Mouse (Mus musculus) brown adipose tissue, adult 24 weeks (tissue): Measurements from ENCODE around the gene Fzd9. TPM values are rescaled to one million over a fixed set of nuclear protein-coding genes. Genes with fewer than 3 reads are reported as not detected.
A peak's percentile ranks its signal among the peaks of the same experiment; 100 is the strongest.

ENCODE experiments used
- H3K27ac ChIP-seq: fragments of 200-500 bp; replicated peaks from 2 replicates; pipeline ENCODE4 v1.5.1; 2012; ENCODE audit warnings: low read depth, mild to moderate bottlenecking, low read length
- H3K4me1 ChIP-seq: fragments of 200-500 bp; 2 replicates; pipeline ENCODE4 v1.6.1; 2012; ENCODE audit warnings: low read length, mixed read lengths; ENCODE audit not compliant: control insufficient read depth, insufficient read depth, insufficient read length
- H3K4me3 ChIP-seq: fragments of 200-500 bp; 2 replicates; pipeline ENCODE4 v1.5.1; 2012; ENCODE audit warnings: low read depth, mild to moderate bottlenecking, low read length, moderate library complexity; ENCODE audit not compliant: insufficient read depth
- polyA plus RNA-seq: library from polyadenylated mRNA; stranded (reverse); fragments of >200 nt; gene quantifications from 2 replicates; pipeline ENCODE4 v1.2.4, GENCODE M21; 2012; ENCODE audit not compliant: missing spikeins, insufficient read depth, insufficient read length

Gene Fzd9
- polyA plus RNA-seq, 1 experiment = not detected

DNA sequence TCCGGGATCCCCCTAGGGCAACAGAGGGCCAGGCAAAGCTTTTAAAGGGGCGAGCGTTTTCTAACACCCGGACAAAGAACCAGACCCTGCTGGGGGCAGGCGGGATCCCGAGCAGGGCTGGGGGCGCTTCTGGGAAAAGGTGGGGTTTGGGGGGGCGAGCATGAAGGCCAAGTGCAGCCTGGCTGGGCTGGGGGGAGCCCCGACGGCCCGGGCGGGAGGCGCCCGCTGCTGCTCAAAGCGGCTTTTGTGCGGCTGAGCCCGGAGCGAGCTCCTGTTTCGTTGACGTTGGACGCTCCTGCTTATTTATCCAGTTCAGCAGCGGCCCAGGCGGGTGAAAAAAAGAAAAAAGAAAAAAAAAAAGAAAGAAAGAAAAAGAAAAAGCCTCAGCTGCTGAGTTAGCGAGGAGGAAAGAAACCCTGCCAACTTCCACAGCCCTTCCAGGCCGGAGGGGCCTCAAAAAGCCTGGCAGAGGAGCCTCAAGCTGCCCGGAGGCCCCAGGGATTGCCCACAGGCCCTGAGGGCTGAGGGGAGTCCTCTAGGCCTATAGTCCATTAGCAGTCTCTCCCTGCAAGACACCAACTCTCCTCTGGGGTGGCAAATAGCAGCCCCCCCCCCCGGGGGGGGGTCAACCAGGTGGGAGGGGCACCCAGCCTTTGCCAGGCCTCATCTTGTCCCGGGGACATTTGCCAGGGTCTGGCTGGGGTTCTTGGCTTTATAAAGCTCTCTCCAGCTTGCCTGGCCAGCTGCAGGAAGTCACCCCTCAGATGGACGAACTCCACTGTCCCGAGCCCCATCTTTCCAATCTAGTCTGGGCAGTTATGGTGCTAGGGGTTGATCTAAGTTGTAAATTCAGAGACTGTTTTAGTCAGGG lies 7.5 kb upstream of the Fzd9 start:
- H3K27ac ChIP-seq = no peak overlapping the region
- no peak overlapping the region for H3K4me3 ChIP-seq
- no peaks in the 10 kb centered on the region for H3K4me1 ChIP-seq

DNA sequence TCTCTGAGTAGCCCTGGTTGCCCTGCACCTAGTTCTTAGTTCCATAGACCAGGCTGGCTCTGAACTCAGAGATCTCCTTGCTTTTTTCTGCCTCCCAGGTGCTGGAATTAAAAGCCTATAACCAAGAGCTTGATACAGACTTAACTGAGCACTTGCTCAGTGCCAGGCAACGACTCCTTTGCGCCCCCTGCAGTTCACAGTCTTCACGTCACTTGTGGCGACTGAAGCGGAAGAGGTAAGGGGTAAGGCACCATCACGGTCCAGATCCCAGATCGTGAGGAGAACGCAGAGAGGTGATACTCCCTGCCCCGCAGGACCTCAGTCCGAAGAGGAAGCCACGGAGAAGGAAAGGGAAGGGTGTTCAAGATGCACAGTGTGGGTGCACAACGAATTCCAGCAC lies 6.5 kb upstream of the Fzd9 start:
- no peaks in the 10 kb centered on the region for H3K4me1 ChIP-seq
- no peak overlapping the region for H3K27ac ChIP-seq
- no peak overlapping the region for H3K4me3 ChIP-seq

- H3K27ac ChIP-seq = no peak overlapping the region
- no peaks in the 10 kb centered on the region for H3K4me1 ChIP-seq
- H3K4me3 ChIP-seq = no peak overlapping the region
These were observed 5.1 kb upstream of the Fzd9 start for GRCm38 (mm10) chr5:135256166-135256565.

- no peak overlapping the region for H3K4me3 ChIP-seq
- peaks cover 3% of the 10 kb centered on the region for H3K4me1 ChIP-seq
- H3K27ac ChIP-seq = no peak overlapping the region
These were observed 2.8 kb upstream of the Fzd9 start for GRCm38 (mm10) chr5:135253741-135254401.

DNA sequence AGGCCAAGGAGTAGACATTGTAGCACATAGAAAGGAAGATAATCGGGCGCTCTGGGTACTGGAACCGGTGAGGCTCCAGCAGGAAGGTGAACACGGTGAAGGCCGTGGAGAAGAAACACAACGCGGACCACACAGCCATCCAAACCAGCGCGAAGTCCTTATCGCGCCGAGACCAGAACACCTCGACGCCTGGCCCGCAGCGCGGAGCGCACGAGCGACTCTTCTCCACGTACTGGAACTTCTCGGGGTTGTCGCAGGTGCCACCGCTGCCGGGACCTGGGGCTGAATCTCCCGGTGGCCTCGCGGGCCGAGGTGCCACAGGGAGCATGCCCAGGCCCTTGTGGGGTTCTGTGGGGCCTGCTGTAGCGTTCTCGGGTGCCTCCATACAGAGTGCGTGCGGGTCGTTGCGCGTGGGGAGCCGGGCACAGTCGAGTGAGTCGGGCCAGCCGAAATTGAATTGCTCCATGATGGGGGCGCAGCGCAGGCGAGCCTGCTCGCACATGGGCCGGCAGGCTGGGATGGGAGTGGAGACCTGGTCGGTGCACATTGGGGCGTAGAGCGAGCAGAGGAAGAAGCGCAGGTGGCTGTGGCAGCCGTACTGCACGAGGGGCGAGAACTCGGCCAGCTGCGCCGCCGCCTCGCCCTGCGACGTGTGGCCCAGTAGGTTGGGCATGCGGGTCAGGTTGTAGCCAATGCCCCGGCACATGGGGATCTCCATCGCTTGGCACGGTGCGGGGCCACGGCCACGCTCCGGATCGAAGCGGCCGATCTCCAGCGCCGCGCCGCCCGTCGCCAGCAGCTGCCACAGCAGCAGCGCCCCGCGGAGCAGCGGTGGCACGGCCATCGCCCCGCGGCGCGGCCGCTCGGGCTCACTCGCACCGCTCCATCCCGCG lies 598 bp downstream of the Fzd9 start:
- Histone ChIP-seq H3K27ac (no peak overlapping the region), H3K4me3 (peak overlapping the region; percentile 57), H3K4me1 (peaks cover 3% of the 10 kb centered on the region)

DNA sequence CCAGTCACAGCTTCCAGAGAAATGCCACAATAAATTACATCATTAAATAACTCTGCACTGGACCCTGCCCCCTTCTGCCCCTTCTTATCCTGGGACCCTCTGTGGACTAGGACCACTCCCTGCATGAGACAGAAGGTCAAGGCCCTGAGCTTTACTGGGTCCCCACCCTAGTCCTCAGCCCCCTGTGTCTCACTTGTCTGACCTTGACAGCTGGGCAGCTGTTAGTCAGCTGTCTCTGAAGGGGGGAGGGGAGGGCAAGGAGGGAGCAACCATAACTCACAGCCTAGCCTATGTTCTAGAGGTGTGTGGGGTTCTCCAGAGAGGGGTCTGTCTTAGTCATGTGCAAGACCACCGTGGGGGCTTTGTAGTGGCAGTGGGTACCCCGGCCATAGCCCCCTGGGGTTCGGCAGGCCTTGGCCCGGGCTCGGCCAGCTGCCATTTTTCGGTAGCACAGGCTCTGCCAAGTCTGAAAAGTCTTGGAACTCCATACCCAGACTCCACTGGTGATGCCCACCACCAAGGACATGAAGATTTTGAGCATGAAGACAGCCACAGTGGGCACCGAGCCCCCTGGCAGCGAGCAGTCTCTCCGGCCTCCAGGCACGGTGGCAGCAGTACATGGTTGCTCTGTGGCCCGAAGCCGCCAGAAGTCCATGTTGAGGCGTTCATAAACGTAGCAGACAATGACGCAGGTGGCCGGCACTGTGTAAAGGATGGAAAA lies 1.9 kb downstream of the Fzd9 start:
- Histone ChIP-seq H3K4me3 (no peak overlapping the region), H3K27ac (no peak overlapping the region)

GRCm38 (mm10) chr5:135247337-135247736 lies 3.7 kb downstream of the Fzd9 start:
- Histone ChIP-seq H3K27ac (no peak overlapping the region), H3K4me1 (peaks cover 3% of the 10 kb centered on the region), H3K4me3 (no peak overlapping the region)

More for the DNA sequence above, 1.9 kb downstream of the Fzd9 start:
- H3K4me1 ChIP-seq = peaks cover 3% of the 10 kb centered on the region

GRCm38 (mm10) chr5:135246531-135246930 lies 4.5 kb downstream of the Fzd9 start:
- Histone ChIP-seq H3K4me3 (no peak overlapping the region), H3K4me1 (peaks cover 3% of the 10 kb centered on the region), H3K27ac (no peak overlapping the region)

GRCm38 (mm10) chr5:135243166-135243565 lies 7.9 kb downstream of the Fzd9 start:
- no peak overlapping the region for H3K4me3 ChIP-seq
- H3K27ac ChIP-seq = no peak overlapping the region
- no peaks in the 10 kb centered on the region for H3K4me1 ChIP-seq

GRCm38 (mm10) chr5:135242608-135243007 lies 8.4 kb downstream of the Fzd9 start:
- Histone ChIP-seq H3K4me1 (no peaks in the 10 kb centered on the region), H3K27ac (no peak overlapping the region), H3K4me3 (no peak overlapping the region)

- Histone ChIP-seq H3K4me1 (no peaks in the 10 kb centered on the region), H3K27ac (no peak overlapping the region), H3K4me3 (no peak overlapping the region)
These were observed 8.9 kb downstream of the Fzd9 start for GRCm38 (mm10) chr5:135242136-135242535.

- no peaks in the 10 kb centered on the region for H3K4me1 ChIP-seq
- no peak overlapping the region for H3K27ac ChIP-seq
- no peak overlapping the region for H3K4me3 ChIP-seq
These were observed 9.6 kb downstream of the Fzd9 start for GRCm38 (mm10) chr5:135241474-135241873.

DNA sequence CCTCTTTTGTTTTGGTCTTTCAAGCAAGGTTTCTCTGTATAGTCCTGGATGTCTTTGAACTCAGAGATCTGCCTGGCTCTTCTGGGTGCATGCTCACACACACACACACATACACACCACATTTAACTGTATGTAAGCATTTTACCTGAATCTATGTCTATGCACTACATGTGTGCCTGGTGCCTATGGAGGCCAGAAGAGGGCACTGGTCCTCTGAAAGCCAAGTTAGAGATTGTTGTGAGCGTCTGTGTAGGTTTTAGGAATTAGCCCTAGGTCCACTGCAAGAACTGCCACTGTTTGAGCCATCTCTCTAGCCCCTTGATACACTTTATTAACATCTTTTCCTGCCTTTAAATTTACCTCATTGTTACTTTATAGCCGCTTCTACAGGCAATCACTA lies 12.2 kb downstream of the Fzd9 start:
- Histone ChIP-seq H3K4me1 (no peaks in the 10 kb centered on the region), H3K4me3 (no peak overlapping the region), H3K27ac (no peak overlapping the region)

GRCm38 (mm10) chr5:135236571-135236970 lies 14.5 kb downstream of the Fzd9 start:
- H3K4me1 ChIP-seq = no peaks in the 10 kb centered on the region
- no peak overlapping the region for H3K27ac ChIP-seq
- no peak overlapping the region for H3K4me3 ChIP-seq
